Mouse (Mus musculus) layer of hippocampus, postnatal 10 days (tissue): ENCODE data around the gene Tigd3. TPM values are rescaled to one million over a fixed set of nuclear protein-coding genes. Genes with fewer than 3 reads are reported as not detected.

Experiments used
- DNase-seq, 2 experiments: peaks; one replicate each; pipeline ENCODE4 v3.0.0; 2021; ENCODE audit warnings: low spot score in 2 of 2
- total RNA-seq, 2 experiments: library from RNA; stranded (reverse); gene quantifications; 2 replicates each; pipeline ENCODE4 v1.2.3; 2021

The Tigd3 gene
- total RNA-seq, 2 experiments from 2014 or later: 4.4 to 5.5 TPM

DNA sequence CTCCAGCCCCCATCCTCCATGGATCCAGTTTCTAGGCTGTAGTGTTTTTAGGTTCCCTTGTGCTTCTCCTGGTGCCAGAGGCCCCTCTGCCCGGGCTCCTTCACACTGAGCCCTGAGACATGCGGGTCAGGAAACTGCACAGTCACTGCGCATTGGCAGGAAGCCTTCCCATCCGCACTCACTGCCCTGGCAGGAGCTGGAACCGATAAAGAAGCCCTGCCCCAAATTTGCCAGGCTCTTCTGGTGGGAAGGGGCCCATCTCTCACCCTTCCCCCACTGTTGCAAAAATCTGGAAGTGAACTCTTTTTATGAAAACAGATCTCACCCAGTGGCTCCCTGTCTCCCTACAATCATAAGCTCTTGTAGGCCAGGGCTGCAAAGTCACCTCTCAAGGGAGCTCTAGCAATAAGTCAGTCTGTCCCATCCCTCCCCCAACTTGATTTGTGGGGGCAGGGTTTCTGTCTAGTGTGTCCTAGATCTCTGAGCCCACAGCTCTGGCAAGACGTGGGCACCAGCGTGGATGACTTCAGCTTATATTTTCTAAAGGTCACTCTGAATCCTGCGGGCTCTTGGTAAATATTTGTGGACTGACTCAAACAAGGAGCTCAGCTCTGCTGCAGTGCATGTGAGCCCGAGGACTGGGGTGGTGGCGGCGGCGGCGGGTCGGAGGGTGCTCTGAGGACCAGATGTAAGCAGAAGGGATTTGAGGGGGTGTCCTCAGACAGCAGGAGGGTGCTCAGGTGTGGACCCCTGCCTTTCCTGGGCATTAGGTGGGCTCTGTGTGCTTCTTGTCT lies 45.7 kb downstream of the Tigd3 start:
- DNase-seq: peak; percentile 44 to 62

DNA sequence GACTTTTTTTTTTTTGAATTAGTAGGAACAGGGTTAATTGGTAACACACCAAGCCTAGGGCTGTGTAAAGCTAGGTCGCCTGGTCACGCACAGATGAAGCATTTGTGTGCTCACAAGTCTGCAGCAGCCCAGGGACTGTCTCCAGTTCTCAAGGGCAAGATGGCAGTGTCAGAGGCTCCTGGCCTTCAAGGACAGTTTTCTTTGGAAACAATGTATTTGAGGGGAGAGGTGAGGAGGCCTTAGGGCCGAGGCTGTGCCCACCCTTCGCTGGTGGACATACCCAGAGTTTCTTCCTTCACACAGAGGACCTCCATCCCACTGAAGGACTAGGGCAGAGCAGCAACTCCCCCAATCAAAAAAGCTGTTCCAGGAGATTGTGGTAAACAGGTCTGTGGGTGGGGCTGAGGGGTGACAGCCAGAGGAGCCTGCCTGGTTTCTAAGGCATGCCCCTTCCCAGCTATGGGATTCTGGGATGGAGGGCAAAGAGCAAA lies 46.6 kb downstream of the Tigd3 start:
- DNase-seq: peak in 1 of 2 experiments; percentile 49

DNA sequence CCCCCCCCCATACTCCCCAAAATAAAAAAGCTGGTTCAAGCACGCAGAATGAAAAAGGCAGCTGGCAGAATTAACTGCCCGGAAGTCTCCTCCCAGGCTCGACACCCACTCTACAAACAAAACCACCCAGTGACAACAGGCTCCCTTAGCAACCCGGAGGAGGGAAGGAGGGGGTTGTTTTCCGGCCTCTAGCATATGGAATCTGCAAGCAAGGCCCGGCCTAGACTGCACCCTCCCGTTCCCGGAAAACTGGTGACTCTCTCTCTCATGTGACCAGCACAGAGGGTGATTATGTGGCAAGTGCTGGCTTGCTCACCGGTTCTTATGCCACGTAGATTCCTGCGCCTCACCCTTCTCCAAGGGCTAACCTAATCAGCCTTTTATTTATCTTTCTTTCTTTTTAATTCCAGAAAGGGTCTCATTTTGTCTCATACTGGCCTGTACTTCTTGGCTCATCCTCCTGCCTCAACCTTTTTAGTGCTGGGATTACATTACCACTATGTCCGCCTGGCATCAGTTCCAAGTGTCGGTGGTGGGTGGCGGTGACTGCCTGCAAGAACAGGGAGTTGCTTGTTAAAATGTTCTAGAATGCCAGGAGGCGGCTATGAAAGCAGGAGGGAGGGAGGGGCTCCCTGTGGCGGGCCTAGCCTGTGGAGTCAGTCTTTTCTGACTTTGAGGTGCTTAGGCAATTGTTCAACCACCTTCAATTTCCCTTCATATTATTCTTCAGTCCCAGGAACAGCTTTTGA lies 47.2 kb downstream of the Tigd3 start:
- DNase-seq: peak; percentile 77 to 82

DNA sequence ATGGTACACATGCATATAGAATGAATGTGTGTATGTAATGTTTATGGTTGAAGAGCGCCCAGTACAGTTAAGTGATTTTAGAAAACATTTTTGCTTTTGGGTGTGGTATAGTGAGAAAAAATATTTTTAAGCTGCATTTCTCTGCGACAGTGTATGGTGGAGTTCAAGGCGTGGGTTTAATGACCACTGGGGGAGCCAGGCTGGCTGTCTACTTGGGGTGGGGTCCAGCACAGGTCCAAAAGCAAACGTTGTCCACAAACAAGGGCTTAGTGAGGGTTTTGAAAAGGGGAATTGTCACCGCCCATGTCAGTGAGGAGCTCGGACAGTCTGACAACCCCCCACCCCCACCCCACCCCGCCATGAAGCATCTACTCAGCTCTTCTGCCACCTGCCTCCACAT lies 47.8 kb downstream of the Tigd3 start:
- peak; percentile 40 to 61 for DNase-seq

GRCm38 (mm10) chr19:5845319-5846135 lies 48.4 kb downstream of the Tigd3 start:
- DNase-seq: peak; percentile 94 to 95

- DNase-seq: no peak
Measured at GRCm38 (mm10) chr19:5844831-5845318, 49.1 kb downstream of the Tigd3 start.

DNA sequence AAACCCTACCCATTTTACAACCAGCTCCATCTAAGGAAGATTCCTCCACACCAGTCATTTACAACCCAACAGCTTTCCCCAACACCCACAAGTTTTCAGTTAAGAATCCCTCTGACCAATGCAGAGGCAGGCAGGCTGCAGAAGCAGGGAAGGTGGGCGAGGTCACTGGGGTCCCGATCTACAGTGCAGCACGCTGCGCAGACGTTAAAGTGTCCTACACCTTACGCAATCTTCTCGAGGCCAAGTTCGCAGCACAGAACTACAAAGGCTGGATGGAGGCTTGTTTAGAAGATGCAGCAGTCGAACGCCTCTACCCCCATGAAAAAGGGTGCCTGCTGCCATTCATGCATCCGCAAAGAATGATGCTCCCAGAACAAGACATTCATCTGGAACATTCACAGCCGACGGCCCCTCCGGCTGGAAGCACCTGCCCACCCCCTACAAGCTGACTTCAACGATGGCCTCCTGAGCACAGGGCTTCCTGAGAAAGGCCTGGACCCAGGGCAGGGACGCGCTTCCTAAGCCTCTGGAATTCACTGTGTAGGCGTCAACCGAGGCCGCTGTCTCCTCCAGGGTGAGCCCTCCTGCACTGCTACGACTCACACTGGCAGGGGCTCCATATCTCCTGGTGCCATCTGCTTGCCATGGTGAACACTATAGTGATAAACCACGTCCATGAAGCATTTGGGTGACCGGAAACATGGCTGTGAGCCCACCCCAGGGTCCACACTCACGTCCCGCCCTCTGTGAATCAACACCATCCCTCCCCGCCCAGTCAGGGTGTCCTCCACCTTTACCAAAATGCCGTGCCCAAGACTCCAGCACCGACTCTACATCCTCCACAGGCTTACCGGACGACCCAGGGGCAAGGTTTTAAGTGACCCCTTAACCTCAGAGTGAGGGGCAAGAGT lies 49.9 kb downstream of the Tigd3 start:
- DNase-seq: no peak

DNA sequence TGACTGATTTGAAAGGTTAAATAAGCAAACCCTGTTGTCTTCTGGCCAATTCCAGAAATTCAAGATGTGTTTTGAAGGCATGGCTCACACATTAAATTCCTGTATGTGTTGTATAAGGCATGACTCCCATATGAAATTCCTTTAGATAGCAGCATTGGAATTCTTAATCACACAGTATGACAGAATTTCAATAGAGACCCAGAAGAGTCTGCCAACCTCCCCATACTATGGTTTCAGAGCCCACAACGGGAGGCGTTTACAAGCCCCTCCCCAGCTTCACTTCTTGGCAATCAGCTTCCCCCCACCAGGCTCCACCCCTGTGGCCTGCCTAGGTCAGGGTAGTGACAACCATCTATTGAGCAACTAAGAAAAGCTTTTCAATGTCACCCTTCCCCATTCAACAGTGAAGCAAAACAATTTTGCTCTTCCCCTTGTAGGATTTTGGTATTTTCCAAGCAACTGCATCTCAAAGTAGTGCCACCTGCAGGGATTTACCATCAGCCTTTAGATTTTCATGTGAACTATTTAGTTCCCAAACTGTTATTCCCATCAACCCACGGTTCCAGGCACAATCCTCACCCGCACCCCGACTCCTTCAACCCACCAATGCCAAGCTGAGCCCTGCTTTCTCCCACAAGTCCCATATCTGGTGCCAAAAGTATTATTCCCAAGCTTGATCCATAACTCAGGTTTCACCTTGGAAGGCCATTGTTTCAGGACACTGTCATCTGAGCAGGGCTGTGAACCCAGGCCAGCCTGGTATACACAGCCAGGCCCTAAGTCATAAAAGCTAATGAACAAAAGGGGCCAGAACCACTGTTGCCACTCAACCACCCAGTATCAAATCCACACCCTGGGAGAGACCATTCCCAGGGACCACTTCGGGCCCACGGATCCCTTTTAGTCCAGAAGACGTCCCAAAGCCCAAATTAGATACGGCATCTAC lies 50.9 kb downstream of the Tigd3 start:
- DNase-seq: no peak

DNA sequence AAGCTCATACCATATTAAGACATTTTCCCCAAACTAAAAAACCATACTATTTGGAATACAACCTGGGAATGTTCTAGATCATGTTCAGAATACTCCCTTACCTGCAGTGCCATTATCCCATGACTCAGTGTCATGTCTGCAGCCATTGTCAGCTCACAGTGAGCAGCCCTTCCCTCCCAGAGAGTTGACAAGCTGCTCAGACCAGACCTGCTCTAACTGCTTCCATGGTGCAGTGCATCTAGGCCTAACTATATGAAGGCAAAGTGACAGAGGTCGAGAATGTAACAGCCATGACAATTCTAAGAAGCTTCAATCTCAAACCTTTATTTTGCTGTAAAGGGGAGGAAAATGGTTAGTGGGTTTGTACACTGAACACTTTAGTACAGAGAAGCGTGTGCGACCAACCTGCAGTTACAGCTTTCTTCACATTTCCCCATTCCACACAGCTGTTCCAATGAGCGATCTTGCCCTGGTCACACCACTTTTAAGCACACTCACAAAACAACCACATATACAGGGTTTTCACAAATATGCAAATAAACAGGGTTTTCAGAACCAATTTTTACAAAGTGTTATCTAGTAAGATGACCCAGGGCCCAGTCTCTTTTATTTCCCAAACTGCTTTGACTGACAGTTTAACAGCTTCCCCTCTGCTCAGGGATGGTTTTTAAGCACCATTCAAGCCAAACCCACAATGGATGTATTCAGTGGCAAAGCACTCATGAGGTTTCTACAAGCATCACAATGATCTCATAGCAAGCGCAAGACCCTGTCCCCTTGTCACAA lies 51.8 kb downstream of the Tigd3 start:
- DNase-seq: no peak

DNA sequence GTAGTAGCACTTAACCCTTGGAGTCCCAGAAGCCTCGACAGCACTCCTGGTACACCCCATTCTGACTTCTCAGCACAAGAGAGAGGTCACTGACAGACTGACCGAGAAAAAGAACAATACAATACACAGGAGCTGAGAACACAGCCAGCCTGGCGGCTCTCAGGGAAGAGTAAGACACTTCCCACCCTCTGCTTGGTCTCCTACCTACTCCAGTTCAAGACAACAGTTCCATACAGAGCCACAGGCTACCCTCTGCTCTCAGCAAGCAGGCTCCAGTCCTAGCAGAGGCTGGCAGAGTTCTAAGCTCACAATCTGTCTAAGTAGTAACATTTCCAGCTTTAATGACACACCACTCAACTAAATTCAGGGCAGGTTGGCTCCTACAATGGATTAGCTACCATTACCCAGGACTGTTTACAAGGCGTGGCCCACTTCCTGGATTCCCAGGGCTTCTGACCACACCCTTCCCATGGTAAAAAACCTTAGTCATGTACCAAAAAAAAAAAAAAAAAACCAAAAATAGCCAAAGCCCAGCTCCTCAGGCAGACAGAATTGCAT lies 52.5 kb downstream of the Tigd3 start:
- DNase-seq: no peak

Other genes starting within 250 kb of the Tigd3 start
- 10 to 100 TPM; 30.0 to 34.2 TPM for gene Sipa1, start 230.4 kb downstream of the Tigd3 start, total RNA-seq
- gene Map3k11, start 205.4 kb downstream of the Tigd3 start, total RNA-seq: 10 to 100 TPM; 13.0 to 16.1 TPM
- gene Pcnx3, start 205.2 kb downstream of the Tigd3 start, total RNA-seq: 10 to 100 TPM; 69.7 to 82.6 TPM
- gene Kcnk7, start 189.8 kb downstream of the Tigd3 start, total RNA-seq: not detected
- 10 to 100 TPM; 33.4 to 41.1 TPM for gene Ehbp1l1, start 167.8 kb downstream of the Tigd3 start, total RNA-seq
- gene Fam89b, start 164.5 kb downstream of the Tigd3 start, total RNA-seq: 10 to 100 TPM; 44.4 to 46.5 TPM
- gene Ltbp3, start 153.2 kb downstream of the Tigd3 start, total RNA-seq: 10 to 100 TPM; 33.4 to 35.4 TPM
- gene Scyl1, start 122.7 kb downstream of the Tigd3 start, total RNA-seq: 10 to 100 TPM; 67.3 to 72.8 TPM
- 10 to 100 TPM; 10.7 to 14.8 TPM for gene Frmd8, start 18.9 kb downstream of the Tigd3 start, total RNA-seq
- gene Slc25a45, start 16.3 kb downstream of the Tigd3 start, total RNA-seq: 1 to 10 TPM; 2.1 to 3.6 TPM
- gene Dpf2, start 18.9 kb upstream of the Tigd3 start, total RNA-seq: 10 to 100 TPM; 76.0 to 79.9 TPM
- gene Cdc42ep2, start 30.7 kb upstream of the Tigd3 start, total RNA-seq: 1 to 10 TPM; 5.2 to 5.7 TPM
- gene Pola2, start 70.1 kb upstream of the Tigd3 start, total RNA-seq: 10 to 100 TPM in 1 of 2 experiments, 1 to 10 TPM in 1; 10.0 to 10.1 TPM
- gene Slc22a20, start 92.0 kb upstream of the Tigd3 start, total RNA-seq: not detected
- gene Capn1, start 121.7 kb upstream of the Tigd3 start, total RNA-seq: 10 to 100 TPM; 17.7 to 19.1 TPM
- gene Syvn1, start 152.4 kb upstream of the Tigd3 start, total RNA-seq: 10 to 100 TPM; 40.6 to 41.2 TPM
- 10 to 100 TPM; 40.3 to 42.4 TPM for gene Mrpl49, start 163.6 kb upstream of the Tigd3 start, total RNA-seq
- gene Fau, start 163.7 kb upstream of the Tigd3 start, total RNA-seq: 100 to 1,000 TPM; 656 to 785 TPM
- 10 to 100 TPM; 37.3 to 41.2 TPM for gene Znhit2, start 167.0 kb upstream of the Tigd3 start, total RNA-seq
- 10 to 100 TPM; 60.0 to 70.8 TPM for gene Tm7sf2, start 174.2 kb upstream of the Tigd3 start, total RNA-seq
- 10 to 100 TPM; 82.0 to 92.0 TPM for gene Vps51, start 183.1 kb upstream of the Tigd3 start, total RNA-seq
- not detected for gene Tmem262, start 185.9 kb upstream of the Tigd3 start, total RNA-seq
- under 1 TPM; 0.56 to 0.85 TPM for gene Gm28374, start 188.1 kb upstream of the Tigd3 start, total RNA-seq
- 10 to 100 TPM; 36.8 to 37.6 TPM for gene Zfpl1, start 190.8 kb upstream of the Tigd3 start, total RNA-seq
- gene Cdca5, start 190.8 kb upstream of the Tigd3 start, total RNA-seq: 1 to 10 TPM; 1.1 to 1.3 TPM
- gene AC131692.1, start 200.3 kb upstream of the Tigd3 start, total RNA-seq: under 1 TPM in 1 of 2 experiments, not detected in 1; 0.80 TPM
- under 1 TPM; 0.32 to 0.38 TPM for gene Naaladl1, start 211.6 kb upstream of the Tigd3 start, total RNA-seq
- gene Sac3d1, start 224.5 kb upstream of the Tigd3 start, total RNA-seq: 10 to 100 TPM; 18.8 to 21.6 TPM
- 10 to 100 TPM; 35.0 to 35.4 TPM for gene Snx15, start 234.2 kb upstream of the Tigd3 start, total RNA-seq
- gene Batf2, start 246.8 kb upstream of the Tigd3 start, total RNA-seq: under 1 TPM in 1 of 2 experiments, not detected in 1; 0.59 TPM
- 10 to 100 TPM; 53.0 to 60.2 TPM for gene Arl2, start 247.4 kb upstream of the Tigd3 start, total RNA-seq